Mouse (Mus musculus): ENCODE measurements around the gene Npr1.

DNA sequence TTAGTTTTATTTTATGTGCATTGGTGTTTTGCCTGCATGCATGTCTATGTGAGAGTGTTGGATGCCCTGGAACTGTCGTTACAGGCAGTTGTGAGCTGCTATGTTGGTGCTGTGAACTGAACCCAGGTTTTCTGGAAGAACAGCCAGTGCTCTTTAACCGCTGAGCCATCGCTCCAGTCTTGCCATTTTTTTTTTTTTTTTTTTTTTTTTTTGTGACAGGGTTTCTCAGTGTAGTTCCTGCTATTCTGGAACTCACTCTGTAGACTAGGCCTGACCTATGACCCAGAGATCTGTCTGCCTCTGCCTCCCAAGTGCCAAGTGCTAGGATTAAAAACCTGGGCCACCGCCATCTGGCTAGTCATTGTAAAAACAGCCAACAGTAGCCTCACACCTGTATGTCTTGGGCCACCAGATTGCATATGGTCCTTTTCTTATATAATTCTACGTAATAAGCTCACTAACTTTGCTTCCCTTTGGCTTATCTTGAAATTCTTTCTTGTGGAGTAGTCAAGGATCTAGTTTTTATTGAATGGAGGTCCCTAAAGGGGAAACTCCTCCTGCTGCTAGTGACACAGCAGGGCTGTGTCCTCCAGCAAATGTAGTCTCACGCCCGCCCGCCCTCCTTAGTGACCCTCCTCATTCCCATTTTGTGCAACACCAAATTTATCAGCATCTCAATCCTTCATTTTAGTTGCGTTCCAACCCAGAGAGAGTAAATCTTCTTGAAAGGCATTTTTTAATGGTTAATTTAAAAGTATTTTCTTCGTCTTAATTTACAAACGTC lies 20.1 kb downstream of the Npr1 start:
- no peak for TF ChIP-seq TAL1 (IDR thresholded peaks at IDR 0.05; ENCODE audit: low read length)
- no peak for TF ChIP-seq GATA1 (IDR thresholded peaks at IDR 0.05; ENCODE audit: low read length)

Data from erythroblast, embryonic 14.5 days (primary cell).